Mouse (Mus musculus) thymus, postnatal 25 days (tissue): Measurements from ENCODE around the gene Asgr2.
"Not testable (repeated sequence)": the region's sequence is repeated elsewhere in the genome, so short reads cannot be mapped to it uniquely, and the experiment has no call there.

Experiments used
- DNase-seq: peaks from one replicate; pipeline ENCODE4 v3.0.0; 2022

Gene Asgr2

DNA sequence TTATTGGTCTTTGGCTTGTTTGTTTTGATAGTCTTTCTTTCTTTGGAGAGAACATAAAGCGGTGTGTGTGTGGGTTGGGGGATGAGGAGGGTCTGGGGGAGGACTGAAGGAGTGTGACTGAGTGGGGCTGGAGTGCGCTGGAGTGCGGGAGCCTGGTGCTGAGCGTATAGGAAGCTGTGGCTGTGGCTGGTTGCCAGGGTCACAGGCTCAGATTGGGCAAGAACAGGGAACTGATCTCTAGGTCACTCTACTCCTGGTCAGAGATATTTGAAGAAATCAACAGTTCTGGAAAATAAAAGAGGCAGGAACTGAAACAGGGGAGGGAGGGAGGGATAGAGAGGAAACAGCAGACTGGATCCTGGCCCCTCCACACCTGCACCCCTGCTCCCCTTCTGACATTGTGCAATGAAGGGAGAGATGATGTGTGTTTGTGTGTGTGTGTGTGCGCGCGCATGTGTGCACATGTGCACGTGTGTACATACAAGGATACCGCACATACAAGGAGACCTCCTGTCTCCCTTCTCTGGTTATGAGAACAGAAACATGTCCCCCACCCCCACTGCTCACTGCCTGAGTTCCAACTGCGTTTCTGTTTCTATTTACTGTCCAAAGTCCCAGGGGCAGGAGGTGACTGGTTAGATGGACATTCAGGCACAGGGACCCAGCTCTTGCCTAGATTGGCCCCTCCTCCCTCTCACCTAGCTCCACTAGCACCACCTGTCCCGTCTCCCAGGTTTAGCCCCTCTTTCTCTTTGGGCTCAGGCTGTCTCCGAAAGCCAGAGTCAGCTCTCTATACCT is at the start of gene Asgr2:
Gene Asgr2 (plus strand): TSS at position 659 of the 798 bp plus-strand sequence.
- no peak for DNase-seq

DNA sequence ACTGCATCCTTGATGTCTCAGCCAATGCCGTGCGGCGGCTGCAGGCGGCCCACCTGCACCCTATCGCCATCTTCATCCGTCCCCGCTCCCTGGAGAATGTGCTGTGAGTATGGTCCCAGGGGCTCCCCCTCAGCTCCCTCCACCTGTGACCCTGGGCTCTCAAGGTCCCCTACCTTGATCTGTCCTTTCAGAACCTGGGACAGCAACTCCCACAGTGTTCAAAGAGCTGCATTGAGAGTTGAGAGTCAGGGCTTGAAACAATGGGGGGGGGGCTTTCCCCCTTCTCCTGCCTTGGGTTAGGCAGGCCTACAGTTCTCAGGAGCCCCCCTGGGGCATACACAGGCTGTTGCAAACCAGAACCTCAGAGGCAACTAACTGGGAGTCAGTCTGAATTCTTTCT is 48.8 kb upstream of the Asgr2 start:
- DNase-seq, result no peak

DNA sequence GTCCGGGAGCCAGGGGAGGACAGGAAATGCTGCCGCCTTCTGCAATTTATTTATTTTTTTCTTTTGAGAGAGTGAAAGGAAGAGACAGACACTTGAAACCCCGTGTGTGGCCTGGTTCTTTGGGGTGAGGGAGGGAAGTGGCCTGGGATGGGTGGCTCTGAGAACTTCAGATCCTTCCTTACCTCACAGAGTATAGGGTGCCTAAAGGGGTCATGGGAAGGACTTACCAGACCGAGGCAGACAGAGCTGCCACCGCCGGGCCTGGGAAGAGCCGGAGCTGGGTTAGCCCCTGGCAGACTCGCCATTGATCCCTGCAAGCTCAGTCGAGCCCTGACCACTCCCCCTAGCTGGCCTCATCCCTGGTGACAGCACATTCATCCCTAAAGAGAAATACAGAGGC is 47.0 kb upstream of the Asgr2 start:
- no peak for DNase-seq

DNA sequence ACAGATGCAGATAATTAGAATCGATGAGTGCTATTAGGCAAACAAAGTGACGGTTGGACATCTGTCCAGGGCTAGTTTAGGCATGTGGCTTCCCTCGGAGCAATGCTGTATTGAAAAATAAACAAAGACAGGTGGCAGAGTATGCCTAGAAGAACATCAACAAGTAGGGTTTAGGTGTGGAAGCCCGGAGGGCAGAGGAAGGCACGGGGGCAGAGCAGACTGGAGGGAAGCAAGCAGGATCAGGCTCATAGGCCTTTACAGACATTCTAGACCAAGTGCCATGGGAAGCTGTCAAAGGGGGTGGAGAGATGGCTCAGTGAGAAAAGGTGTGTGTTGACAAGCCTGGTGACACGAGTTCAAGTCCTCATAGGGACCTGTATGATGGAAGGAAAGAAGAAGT is 43.1 kb upstream of the Asgr2 start:
- DNase-seq, result no peak

DNA sequence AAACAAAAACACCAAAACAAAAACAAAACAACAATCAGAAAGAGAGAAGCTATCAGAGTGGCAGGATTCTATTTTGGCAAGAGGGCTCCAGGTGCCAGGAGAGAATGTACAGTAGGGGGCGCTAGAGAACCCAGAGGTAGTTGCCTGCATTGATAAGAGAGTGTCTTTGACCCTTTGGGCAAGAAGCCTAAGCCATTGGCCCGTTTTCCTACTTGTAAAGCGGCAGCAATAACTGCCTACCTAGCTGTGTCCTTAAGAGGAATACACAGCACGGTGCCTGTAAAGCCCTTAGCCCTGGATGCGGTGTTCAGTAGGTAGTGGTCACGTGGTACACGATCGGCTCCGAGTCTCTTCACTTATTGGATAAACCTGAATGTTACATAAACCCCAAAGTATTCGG is 42.6 kb upstream of the Asgr2 start:
- peak; percentile 16 for DNase-seq

DNA sequence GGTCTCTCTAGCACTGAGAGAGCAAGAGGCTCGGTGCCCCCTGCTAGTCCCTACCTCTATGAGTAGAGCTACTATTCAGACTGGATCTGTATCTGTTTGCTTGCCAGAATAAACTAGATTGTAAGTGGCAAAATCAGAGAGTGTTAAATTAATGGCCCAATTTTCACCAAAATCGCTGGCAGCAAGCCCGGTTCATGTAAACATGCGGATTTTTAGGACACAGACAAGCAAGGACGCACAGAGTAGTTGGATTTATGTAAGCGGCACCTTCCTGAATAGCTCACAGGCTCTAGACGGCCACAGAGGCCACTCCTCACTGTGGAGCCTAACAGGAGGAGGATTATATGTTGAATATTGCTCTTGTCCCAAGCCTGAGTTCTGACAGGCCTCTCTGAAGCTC is 39.3 kb upstream of the Asgr2 start:
- DNase-seq, result no peak

DNA sequence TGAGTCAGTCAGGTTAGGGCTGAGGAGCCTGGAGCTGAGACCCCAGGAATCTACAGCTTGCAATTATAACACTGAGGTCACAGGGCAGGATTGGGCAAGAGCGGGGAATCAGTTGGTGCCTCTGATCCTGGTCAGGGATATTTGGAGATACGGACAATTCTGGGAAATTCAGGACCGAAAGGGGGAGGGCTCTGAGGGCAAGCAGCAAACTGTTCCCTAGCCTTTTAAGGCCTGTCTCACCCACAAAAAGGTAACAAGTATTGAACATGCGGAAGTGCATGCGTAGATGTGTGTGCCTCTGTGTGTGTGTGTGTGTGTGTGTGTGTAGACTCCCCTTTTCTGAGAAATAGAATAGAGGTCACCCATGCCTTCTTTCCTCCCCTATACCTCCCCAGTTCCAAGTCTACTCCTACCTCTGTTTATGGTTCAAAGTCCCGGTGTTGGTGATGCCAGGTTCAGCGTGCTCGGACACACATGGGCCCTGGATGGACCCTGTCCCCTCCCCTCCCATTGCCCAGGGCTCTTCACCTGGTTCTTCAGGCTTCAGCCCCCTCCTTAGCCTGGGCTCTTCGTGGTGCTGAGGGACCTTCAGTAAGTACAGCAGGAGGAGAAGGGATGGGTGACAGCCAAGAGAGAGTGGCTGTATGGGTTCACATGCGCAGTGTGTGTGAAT is 38.4 kb upstream of the Asgr2 start, which contains the start of gene Asgr1:
Gene Asgr1 (plus strand): TSS at position 188 of the 673 bp plus-strand sequence.
- DNase-seq, result no peak

DNA sequence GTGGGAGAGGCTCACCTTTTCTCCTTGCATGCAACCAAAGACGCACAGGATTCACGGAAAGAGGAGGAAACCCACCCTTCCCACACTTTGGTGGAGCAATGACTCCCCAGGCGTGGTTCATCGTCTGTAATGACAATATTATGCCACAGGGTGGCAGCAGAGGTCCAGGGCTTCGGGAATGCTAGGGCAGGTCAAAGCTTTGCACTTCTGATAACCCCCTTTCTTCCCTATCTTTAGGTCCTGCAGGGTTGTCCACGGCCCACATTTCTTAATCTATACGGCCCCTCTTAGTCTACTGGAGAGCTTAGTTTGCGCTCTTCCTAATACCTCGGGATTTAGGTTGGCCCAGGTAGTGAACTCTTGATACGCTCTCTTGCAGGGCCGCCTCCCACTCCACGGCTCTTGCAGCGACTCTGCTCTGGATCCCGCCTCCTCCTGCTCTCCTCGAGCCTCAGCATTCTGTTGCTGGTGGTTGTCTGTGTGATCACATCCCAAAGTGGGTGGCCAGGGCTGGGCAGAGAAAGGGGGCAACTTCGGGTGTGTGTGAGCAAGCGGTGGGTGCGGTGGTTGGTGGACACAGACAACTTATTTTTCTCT is 36.7 kb upstream of the Asgr2 start:
- peak; percentile 78 for DNase-seq

DNA sequence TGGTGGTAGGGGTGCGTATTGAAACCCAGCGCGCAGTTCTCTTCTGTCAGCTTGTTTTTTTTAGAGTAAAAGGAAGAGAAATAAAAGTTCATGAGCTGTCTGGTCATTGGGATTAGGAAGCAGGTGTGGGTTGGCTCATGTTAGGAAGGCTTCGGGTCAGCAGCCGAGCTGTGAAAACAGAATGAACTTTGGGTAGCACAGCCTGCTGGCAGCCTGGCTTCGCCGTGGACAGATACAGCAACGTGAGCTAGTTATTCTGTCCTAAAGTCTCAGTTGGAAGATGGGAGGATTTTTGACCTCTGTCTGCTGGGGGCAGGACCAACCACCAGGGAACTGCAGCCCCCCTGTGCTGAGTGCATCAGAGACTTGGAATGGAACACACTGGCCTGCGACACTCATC is 34.6 kb upstream of the Asgr2 start:
- DNase-seq, result no peak

DNA sequence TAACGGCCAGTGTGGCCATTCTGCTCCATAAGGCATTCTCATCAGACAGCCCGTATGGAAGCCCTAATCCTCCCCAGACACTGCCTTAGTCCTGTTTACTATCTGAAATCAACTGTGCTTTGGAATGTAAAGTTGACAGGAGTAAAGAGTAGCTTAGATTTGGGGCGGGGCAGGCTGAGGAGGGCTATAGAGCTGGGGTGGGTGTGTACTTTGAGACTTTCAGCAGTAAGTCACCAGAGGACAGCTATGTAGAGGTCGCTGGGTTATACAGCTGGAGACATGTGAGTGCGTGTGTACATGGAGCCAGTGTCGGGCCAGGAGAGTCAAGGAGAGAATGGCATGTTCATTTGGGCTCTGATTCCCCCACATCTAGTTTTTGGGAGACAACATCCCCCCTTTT is 32.5 kb upstream of the Asgr2 start:
- no peak for DNase-seq

DNA sequence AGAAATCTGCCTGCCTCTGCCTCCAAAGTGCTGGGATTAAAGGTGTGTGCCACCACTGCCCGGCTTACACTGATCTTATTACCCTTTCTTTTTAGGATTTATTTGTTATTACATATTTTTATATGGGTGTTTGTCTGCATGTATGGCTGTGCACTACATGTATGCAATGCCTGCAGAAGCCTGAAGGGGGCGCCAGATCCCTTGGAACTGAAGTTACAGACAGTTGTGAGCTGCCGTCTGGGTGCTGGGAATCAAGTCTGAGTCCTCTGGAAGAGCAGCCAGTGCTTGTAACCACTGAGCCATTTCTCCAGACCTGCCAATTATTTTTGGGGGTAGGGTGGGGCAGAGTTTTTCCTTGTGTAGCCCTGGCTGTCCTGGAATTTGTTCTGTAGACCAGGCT is 29.4 kb upstream of the Asgr2 start:
- DNase-seq, result no peak

DNA sequence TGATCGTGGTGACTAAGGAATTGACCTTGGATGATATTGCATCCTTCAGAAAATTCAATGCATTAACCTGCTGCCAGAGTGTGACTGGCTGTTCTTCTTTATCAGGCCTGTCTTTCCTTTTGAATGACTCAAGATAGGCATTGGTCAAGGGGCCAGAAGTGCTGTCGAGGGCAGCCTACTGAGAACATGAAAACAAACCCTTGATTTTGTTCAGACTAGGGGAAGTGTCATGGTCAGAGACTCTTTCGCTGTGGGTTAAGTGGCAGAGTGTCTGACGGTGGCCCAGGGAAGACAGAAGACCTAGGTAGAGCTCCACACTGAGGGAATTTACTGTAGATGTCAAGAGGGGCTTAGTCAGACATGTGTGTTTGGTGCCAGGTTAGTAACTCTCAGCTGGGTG is 25.7 kb upstream of the Asgr2 start:
- DNase-seq, result no peak

DNA sequence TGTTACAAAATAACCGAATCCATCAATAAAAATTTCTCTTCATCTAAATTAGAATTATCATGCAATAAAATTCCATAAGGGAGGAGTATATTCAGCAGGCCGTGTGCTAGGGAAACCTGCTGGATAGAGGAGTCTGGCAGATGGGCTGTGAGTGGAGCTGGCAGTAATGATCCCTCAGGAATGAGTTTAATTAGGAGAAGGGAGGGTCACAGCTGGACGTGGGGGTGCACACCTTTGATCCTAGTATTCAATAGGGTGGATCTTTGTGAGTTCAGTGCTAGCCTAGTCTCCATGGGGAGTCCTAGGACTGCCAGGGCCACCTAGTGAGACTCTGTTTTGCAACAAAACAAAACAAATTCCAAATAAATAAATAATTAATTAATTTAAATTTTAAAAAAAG is 24.2 kb upstream of the Asgr2 start:
- no peak for DNase-seq

DNA sequence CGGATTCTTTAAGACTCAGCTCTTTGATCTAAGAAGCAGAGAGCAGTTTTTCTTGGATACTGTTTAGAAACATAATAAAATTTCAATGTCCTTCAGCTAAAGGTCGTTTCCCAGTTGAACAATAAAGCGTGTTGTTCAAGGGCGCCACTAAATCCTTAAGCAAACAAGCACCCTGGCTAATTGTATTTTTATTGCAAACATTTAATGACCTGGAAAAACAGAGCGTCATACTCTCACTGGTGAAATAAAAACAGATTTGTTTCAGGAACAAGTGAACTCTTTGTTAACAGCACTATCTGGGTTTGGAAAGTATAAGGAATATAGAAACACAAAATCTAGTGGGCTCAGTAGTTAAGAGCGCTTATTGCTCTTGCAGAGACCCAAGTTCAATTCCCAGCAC is 22.4 kb upstream of the Asgr2 start:
- DNase-seq, result no peak

DNA sequence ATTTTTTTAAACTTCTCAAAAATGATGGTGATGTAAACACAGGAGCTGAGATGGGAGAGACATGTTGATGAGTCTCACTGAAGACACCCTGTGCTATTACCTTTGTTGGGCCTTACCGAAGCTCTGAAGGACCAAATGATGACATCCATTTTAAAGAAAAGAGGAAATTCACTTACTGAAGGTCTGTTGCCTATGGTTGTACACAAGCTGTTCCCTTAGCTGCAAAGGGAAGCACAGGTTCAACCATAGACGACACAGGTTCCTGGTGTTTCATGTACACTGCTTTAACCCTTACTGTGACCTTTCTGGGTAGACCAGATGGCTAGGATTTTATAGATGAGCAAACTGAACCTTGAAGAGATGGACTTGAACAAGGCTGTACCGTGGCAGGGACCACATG is 21.8 kb upstream of the Asgr2 start:
- DNase-seq, result not testable (repeated sequence)

DNA sequence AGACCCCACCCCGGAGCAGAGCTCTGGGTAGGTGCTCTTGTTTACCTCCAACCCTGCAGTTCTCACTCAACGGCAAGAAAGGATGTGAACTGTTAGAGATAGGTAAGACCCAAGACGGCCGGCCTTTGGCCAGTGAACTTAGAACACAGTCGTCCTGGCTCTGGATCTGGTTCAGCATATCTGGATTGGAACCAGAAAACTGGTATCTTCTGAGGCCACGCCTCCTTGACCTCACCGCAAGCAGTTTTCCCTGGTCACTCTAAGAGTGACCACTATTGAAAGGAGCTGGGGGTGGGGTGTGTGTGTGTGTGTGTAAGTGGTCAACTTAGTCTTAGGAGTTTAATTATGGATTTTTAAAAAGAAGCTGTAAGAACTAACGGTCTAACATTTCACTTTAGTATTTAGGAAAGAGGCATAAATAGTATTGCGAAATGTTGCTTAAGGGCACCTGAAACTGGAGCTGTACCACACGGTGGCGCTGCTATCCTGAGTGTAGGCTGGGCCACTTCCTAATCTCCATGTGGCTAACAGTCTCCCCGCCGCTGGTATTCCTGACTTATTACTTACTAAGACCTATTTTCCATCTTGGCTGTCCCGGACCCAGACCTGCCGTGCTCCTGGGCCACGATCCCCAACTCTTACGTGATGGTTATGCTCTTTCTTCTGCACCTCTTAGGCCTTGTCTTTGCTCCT is 17.9 kb upstream of the Asgr2 start:
- DNase-seq, result peak; percentile 66

DNA sequence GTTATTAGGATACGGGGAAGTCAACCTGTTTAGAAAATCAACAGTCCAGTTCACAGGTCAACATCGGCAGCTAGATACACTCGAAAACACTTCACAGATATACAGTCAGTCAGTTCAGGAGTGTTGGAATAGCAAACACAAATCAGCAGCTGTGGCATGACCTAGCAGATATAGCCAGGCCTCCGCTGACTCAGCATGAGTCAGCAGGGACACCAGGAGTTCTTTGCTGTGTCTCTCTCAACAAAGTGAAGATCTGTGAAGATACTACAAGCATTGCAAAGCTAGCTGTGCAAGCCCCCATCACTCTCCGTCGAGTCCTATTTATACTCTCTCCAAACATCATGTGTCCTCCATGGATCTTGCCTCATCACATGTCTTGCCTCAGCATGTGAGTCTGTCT is 16.9 kb upstream of the Asgr2 start:
- no peak for DNase-seq

DNA sequence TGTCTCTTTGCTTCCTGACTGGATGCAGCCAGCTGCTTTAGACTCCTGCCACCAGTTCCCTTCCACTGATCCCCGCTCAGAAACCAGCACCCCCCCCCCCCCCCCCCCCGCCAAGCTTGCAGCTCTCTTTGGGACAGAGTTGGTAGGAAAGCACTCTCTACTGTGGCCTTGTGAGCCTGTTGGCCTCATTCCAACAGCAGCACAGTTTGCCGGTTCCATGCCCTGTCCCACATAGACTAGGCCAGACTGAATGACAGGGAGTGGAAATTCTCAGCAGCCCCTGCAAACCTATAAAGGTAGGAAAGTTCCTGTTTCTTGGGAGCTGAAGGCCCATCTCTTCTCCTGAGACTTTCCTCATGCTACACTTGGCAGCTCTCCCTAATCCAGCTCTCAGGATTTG is 15.0 kb upstream of the Asgr2 start:
- DNase-seq, result no peak

DNA sequence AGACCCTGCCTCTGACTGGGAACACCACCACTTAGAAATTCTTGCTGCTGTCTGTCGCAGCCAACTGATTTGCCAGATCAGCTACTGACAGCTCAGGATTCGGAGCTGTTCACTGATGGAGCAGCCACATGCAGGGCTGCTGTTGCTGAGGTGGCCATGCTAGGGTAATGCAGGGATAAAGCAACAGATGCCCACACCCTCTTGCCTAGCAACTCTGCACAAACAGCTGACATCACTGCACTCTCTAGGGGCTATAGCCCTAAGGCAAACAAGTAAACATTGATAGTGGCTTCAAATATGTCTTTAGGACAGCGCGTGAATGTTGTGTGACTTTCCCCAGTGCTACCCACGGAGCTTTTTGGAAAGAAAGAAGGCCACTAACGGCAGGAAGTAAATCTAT is 13.3 kb upstream of the Asgr2 start:
- no peak for DNase-seq

DNA sequence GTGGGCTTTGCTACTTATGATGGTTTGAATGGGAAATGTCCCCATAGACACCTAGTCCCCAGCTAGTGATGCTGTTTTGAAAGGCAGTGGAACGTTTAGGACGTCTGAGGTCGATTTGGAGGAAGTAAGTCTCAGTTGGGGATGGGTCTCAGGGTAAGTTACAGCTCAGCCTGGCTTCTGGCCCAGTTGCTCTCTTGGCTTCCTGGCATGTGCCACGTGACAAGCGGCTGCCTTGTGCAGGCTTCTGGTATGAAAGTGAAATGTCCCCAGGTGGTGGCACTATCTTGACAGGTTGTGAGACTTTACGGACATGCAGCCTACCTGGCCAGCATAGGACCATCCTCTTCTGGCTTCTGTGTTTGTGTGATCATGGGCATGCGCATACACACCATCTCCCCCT is 12.5 kb upstream of the Asgr2 start:
- peak; percentile 72 for DNase-seq

DNA sequence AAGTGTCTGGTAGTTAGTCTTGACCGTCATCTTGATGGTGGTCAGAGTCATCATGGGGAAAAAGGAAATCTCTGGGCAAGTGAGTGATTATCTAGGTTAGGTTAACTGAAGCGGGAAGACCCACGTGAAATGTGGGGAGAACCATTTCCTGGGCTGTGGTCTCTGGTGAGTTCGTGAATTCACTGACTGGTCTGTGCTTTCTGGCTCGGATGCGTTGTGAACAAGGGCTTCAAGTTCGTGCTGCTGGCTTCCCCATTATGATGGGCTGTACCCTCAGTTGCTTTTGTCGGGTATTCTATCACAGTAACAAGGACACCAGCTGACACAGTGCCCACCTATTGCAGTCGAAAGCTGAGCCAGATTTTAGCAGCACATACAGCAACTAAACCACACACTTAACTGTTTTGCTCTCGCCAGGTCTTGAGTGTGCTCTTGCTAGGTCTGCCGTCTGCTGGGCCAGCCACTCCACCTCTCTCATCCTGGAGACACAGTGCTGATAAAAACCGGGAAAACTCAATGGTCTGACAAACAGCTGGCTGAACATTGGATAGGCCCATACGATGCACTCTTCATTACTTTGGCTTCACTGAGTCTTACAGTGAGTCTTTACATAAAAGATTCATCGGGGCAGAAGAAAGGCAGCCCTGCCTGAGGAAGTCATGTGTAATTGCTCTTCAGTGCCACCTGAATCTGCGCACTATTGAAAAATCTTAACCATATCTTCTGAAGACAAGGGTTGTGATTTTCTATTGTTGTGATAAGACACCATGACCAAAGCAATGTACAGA is 11.4 kb upstream of the Asgr2 start:
- DNase-seq, result peak; percentile 28

DNA sequence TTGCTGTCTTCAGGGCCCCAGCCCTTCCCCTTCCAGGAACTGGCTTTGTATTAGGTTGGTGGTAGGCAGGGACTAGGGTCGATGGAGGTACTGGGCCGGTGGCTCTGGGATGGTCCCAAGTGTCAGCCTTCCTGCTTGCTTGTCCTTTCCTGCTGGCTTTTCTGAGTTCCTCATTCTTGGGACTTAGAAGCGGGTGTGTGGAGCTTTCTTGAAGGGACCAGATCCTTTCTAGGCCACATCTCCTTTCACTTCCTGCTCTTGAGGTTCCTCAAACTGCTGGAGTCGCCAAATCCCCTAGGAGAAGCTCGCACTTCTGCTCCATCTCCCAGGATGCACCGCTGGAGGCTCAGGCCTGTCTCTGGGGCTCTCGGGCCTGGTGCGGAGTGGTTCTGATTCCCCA is 7.9 kb upstream of the Asgr2 start:
- no peak for DNase-seq

DNA sequence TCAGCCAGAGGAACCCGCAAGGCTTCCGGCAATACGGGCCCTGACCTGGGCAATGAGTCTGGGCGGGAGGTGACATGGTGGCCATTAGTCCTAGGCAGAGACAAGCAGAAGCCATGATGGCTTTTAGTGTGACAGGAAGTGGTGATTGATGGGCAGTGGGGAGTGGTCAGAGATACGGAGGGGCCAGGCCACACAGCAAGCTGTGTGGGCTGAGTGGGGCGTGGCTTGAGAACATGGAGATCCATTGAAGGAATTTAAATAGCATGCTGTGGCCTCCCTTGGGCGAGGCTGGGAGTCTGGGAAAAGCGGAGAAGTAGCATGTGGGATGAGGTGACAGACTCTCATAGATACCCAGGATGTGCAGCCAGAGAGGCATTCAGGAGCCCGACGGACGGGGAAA is 5.0 kb downstream of the Asgr2 start:
- DNase-seq, result no peak
